Mouse (Mus musculus) adrenal gland, postnatal 36 days (tissue): Measurements from ENCODE around the gene Commd1. TPM values are rescaled to one million over a fixed set of nuclear protein-coding genes. Genes with fewer than 3 reads are reported as not detected.

Experiments used
- DNase-seq, 2 experiments: peaks; one replicate each; pipeline ENCODE4 v3.0.0; 2021; ENCODE audit warnings: mixed read lengths in 1 of 2
- long read RNA-seq, 2 experiments: library from polyadenylated mRNA; stranded (forward); transcript quantifications; one replicate each; pipeline ENCODE4 v2.0.0; 2021; ENCODE audit warnings: borderline sequencing depth in 2 of 2
- total RNA-seq, 2 experiments: library from RNA; stranded (reverse); gene quantifications; 2 replicates each; pipeline ENCODE4 v1.2.3; 2021

Gene Commd1
- 100 to 1,000 TPM; 103 to 121 TPM for total RNA-seq
- long read RNA-seq, experiment 1, full-length matches to known transcripts = 113 of 127 reads
- long read RNA-seq, experiment 1, partial matches to known transcripts = 10 of 127 reads
- long read RNA-seq, experiment 1, other reads (novel, unspliced or antisense) = 4 of 127 reads
- long read RNA-seq, experiment 2, full-length matches to known transcripts = 52 of 55 reads
- long read RNA-seq, experiment 2, partial matches to known transcripts = 0 of 55 reads
- long read RNA-seq, experiment 2, other reads (novel, unspliced or antisense) = 3 of 55 reads

DNA sequence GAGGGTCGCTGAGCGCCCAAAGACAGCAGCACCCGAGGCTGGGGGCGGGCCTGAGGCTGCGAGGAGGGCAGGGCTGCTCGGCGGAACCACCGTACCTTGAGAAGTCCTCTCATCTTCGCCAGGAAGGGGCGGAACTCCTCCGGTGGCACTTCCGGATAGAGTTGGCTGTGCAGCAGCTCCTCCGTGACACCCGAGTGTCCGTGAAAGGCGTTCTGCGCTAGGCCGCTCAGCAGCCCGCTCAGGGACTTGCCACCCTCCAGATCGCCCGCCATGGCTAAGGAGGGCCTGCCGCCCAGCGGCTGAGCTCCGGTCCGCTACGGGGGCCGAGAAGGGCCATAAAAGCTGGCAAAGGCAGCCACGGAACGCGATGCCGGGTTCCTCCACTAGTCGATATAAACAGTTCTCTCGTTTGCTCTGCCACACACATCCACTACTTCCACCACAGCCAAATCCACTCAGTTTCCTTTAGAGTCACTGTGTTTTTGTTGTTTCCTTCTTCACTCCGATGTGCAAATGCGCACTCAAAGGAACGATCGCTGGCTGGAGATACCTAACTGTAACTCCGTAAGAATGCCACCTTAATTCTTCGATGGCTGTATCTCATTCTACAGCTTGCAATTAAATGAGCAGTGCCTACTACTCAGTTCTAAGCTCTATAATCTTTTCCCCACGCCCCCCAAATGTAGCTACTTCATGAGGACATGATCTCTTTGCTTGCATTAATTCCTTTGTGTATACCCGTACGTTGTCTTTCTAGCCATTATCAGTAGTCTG, at the start of gene Commd1, which contains the start of gene Gm28048:
Gene Commd1, minus strand, starts transcription at position 399 of the 774 bp plus-strand sequence.
Gene Gm28048, minus strand, starts transcription at position 107 of the 774 bp plus-strand sequence.
- DNase-seq = peak; percentile 98

DNA sequence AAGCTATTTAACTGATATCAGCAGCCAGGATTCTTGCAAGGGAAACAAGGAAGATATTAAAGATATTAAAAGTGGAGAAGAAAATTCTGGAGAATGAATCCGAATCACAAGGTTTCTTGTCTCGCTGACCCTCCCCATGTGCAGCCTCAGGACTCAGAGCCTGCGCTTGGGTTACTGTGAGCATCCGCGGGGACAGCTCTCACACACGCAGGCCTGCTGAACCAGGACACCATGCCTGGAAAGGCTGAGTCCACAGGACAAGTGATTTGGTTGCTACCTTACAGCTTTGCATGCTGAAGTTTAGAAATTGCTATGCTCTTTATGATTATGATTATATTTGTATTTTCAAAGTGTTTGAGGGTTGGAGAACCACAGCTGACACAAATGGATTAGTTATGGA, 47.2 kb upstream of the Commd1 start:
- DNase-seq = no peak

DNA sequence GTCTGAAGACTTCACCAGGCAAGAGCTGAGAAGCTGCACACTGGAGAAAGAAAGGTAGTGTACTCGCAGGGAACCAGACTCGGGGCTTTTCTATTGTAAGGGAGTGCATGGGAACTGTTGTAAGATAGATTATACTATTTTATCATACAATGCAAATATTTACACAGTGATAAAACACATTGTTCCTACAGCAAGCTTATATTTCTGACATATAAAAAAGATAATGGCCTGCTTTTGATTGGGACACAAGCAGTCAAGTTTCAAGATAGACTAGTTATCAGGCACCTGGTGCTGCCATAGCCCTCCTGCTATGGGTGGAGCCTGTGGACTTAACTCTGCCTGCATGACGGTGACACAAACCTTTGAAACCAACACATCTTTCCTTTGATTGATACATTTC, 46.8 kb upstream of the Commd1 start:
- no peak for DNase-seq

DNA sequence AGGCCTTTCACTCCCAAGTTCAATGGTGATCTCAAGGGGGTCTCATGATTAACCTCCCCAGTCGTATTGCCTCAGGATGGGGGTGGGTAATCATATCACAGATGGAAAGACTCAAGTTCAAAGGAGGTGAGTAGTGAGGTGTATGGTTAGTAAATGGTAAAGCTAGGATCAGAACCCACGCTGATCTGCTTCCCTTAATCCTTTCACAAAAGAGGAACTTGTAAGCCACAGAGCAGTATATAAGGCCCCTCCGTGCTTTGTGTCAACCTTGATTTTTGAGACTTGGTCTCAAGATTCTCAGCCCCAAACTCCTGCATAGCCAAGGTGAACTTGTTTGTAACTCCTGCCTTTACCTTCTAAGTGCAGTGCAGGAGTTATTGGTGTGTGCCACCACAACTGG, 42.0 kb upstream of the Commd1 start:
- DNase-seq = no peak

DNA sequence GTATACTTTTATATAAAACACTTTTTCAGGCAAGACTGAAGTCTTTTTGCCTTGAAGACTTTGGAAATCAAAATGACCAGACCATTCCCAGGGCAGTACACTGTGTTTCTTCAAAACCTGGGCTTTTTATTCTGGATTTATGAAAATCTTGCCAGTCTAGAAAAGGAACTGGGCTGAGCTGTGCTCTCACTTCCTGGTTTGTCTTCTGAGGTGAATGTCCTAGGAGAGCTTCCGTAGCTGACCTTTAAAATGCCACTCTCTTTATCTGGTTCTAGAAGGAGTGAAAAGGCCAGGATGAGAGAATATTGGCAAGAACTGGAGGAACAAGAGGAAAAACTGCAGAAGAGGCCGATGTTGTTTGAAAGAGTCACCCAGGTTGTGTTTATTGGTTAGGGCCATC, 41.0 kb upstream of the Commd1 start:
- no peak for DNase-seq

DNA sequence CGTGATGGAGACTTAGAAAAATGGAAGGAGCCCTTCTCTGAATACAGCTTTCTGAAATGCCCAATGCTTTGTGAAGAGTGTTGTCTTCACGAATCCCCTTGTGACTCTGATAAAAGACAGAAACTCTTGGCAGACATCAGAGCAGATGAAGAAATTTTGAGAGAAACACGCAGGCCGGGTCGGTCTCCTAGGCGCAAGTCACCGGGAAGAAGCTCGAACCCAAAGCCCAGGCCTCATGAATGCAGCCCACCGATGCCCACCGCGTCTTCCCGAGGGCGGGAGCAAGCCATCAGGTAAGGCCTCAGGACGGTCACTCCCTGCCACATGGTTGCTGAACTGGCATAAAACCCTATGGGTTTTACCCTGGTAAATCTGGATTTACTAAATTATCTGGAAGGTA, 38.7 kb upstream of the Commd1 start:
- no peak for DNase-seq

DNA sequence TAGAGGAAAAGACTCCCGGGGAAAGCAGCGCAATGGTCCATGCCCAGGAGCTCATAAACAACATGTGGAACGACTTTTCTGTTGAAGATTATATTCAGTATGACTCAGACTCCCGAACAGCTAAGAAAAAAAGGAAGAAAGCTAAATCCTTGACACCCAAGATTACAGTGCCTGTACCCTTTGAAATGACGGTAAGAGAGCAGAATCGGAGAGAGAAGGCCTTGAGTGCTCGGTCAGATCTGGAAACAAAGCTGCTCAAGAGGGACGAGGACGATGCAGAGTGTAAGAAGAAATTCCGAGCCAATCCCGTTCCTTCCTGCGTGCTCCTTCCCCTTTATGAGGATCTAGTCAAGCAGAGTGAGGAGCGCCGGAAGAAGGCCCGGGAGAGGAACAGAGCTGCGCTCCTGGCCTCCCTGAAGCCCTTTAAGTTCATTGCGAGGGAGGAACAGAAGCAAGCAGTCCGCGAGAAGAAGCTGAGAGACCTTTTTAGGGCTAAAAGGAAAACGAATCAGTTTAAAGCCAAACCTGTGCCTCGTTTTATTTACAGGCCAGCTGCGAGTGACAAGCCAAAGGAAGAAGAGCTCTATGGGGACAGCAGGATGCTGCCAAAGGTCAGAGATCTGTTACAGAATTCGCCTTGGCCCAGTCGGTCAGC, 38.1 kb upstream of the Commd1 start:
- peak; percentile 34 to 39 for DNase-seq

DNA sequence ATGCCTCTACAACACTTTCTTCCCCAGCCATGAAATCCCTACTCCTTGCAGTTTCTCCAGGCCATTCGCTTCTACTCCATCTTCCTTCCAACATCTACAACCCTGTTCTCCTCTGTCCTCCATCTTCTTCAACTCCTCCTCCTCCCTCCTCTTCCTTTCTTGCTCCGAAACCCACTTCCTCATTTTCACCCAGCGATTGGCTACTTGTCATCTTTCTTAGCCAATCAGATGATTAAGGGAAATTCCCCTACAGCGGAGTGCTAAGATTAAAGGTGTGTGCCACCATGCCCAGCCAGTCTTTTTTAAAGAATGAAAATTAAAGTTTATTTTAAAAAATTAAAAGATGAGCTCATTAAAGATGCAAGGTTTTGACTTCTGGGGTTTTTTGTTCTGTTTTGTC, 35.8 kb upstream of the Commd1 start:
- no peak for DNase-seq

DNA sequence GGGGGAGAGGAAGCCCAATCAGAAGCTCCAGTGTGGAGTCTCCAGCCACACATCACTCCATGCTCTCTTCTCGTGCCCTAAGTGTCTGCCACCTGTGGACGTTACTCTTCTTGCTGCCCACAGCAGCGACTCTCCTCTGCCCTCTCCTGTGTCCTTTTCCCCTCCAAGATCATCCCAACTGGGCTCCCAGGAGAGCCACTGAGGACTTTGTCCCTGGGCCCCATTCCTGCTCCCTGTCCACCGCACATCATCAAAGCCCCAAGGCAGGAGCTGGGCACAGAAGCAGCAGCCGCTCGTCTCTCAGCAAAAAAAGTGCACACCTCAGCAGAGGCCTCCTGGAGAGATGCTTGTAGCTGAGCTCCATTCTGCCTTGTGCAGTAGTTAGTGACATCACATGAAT, 32.8 kb upstream of the Commd1 start:
- DNase-seq = no peak

DNA sequence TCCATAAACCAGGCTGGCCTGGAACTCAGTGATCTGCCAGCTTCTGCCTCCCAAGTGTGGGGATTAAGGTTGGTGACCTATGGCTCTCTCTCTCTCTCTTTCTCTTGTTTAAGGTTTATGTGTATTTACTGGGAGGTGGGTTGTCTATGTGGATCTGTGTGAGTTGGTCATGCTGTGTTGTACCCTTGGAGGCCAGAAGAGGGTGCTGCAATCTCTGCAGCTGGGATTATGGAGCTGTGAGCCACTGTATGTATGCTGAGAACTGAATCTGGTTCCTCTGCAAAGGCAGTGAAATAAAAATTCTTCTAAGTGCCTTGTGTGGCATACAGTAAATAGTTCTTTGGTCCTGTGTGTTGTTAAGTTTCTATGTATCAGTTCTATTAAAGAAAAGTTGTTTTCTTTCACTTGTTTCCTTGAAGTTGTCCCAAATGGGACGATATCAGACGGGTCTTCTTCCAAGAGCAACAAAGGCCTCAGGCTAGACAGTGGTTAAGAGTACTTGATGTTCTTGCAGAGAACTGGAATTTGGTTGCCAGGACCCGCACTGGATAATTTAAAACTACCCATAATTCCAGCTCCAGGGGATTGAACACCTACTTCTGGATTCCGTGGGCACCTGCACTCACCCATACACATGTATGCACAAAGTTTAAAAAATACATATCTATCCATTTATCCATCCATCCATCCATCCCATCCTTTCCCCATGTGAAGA, 31.6 kb upstream of the Commd1 start:
- no peak for DNase-seq

DNA sequence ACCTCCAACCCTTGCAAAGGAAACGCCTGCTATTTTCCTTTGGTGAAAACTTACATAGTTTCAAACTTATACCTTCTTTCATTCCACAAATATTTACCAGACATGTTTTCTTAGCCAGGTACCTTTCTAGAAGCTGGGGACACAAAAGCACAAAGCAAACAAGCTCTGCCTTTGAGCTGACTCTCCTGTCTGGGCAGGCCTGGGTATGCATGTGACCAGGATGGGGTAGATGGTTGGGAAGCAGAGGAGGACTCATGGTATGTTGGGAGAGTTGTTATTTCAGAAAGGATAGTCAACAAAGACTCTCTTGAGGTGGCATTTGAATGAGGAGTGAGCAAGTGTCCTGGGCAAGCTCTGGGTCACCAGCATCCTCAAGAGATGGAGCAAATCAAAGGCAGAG, 30.9 kb upstream of the Commd1 start:
- DNase-seq = no peak

DNA sequence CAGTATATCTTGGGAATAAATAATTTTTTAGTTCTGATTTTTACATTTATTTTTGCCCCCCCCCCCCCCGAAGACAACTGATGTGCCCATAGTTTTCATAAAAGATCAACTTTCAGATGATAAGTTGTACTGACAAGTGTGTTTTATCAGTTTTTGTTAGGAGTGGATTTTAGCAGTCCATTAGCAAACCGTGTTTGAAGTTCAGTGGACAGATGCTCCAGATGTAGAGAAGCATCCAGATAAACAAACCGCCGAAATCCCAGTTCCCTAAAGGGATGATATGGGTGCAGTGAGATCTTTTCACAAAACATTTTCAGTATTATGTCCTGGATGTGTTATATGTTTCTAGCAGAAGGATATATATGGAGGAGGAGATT, 26.6 kb upstream of the Commd1 start:
- DNase-seq = no peak

DNA sequence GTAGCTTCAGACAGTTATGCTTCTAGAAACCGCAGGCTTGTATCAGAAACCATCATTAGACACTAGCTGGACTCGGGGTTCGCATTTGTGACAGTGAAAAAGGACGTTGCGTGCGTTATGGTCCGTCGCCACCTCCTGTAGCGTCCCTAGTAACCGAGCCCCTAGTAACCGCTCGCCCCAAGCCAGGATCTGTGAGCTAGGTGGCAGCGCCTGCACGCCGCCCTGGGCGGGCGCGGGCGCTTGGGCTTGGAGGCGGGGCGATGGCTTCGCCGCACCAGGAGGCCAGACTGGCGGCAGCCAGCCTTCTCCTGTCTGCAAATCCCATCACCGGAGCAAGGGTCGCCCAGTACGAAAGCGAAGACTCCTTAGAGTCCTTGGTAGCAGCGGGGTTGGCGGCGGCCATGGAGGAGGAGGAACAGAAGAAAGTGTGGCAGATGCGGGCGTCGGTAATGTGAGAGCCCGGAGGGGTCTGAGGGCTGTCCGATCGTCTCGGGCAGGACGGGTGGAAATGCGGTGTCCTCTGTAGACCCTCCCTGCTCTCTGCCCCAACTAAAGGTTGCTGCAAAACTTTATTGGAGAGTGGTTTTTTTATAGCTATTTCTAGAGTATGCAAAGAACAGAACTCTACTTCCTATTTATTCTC, 26.1 kb upstream of the Commd1 start:
- DNase-seq = peak; percentile 91

DNA sequence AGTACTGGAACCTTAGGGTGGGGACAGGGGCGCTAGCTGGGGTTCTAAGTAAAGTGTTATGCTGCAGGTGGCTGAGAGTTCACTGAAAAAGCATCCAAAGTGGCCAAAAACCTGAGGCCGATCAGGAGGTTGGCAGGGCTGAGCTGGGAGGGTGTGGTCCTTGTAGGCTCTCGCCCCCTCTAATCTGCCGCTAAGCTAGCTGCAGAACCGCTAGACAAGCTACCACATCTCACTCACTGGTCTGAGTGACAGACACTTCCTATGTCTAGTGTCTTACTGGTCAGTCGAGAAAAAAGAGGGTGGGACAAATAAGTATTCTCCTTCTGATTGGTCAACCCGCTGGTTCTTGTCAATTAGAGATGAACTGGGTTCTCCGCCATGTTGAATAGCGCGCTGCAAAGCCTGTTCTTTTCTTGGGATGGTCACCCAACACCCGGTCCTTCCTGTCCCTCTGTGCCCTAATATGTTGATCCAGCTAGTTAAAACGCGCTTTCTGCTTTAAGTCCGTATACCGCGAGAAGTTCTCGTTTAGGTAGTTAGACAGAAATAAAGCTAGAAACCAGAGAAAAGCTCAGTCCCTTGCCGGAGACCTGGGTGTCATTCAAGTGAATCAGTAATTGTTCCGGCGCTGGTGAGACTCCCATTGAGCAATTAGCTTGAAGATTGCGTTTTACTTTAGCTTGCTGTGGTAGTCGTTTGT, 25.4 kb upstream of the Commd1 start, which contains the start of gene Fam161a:
Gene Fam161a, plus strand, starts transcription at position 51 of the 700 bp plus-strand sequence.
- DNase-seq = peak; percentile 63 to 79

DNA sequence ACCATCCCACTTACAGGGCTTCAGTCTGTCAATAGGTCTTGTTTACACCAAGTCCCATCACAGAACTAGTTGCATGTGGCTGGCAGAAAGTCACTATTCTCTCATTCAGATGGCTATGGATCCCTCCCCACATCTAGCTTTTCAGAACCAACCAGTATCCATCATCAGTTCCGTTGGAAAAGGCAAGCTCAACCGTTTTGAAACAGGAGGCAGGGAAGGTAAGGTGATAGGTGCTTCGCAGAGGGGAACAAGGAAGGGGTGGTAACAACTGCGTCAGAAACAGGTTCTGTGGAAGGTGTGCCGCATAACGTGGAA, 24.9 kb upstream of the Commd1 start:
- DNase-seq = no peak

DNA sequence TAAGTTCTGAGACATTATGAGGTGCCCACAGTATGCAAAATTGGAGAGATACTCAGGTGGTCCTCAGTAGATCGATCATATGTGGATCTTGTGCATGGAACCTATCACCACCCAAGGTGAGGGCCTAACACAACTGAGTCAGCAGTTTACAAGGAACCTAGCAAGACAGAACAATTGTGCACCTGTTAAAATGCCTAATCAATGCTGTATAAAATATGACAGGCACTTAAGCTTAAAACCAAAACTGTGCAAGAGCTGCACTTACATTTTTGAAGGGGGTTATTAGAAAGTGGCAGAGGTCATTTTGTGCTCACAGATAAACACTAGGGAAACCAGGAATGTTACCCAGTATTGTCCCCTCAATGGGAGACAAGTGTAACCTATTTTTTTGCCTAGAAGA, 23.1 kb upstream of the Commd1 start:
- DNase-seq = no peak

DNA sequence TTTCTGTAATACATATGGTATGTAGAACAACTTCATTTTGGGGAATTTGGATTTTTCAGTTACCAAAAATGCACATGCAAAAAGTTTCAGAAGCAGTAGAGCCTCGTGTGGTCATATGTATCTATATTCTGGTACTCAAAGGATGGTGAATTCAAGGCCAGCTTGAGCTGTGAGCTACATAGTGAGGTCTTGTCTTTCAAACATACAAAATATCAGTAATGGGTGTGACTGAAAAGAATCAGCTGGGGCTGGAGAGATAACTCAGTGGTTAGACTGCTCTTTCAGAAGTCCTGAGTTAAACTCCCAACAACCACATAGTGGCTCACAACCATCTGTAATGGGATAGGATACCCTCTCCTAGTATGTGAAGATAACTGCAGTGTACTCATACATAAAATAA, 16.1 kb upstream of the Commd1 start:
- DNase-seq = no peak

DNA sequence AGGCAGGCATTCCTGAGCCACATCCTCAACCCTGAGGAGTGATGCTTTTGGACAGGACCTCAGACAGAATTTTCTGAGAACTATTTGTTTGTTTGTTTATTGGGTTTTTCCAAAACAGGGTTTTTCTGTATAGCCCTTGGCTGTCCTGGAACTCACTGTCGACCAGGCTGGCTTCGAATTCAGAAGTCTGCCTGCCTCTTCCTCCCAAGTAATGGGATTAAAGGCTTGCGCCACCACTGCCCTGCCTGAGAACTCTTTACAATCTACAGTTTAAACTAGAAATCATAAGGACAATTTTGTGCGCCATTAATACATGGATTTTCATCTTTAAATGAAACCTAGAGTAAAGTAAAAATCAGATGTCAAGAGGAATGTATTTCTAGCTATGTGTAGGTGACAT, 13.3 kb upstream of the Commd1 start:
- no peak for DNase-seq

DNA sequence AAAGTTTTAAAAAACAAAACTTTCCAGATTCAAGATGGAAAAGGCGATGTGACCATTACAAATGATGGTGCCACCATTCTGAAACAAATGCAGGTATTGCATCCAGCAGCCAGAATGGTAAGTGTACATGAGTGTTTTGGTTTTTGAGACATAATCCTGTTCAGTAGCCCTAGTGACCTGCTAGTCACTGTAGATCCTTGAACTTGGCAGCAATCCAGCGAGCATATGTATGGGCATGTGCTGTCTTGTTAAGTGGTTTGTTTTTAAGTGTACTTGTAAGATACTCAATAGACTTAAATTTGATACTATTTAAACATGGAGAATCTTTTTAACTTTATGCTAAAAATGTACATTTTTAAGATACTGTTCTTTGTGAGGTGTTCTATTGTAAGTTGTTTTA, 12.1 kb upstream of the Commd1 start:
- no peak for DNase-seq

DNA sequence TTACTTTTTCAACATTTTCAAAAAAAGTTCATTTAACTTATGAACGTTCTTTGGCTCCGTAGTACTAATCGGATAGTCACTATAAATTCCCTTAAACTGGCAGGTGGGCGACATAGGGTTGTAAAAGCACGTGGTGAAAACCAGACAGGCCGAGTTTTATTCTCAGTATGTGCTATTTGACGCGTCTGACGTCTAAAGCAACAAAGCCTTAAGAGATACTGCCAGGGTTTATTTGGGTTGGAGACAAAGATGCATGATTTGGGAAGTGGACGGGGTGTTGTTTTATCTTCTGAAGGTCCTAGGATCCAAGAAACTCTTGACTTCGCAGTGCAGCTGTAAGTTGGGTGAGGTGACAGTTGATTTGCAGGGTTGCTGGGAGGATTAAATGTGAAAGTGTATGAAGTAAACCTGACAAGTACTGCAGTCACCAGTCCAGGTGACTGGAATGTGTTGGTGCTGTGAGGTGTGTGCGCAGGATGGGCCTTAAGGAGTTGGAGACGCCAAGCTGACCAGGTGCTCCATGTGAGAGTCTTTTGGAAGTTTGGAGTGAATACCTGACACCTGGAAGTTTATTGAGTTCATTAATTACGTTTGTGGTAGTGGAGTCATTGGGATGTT, 9.1 kb upstream of the Commd1 start:
- DNase-seq = no peak
